Mouse (Mus musculus) limb, embryonic 11.5 days (tissue): ENCODE measurements at regions not wholly inside any gene's neighbourhood (a gene's known extent, or its start where the extent isn't known, plus 50 kb on each side); places are given as distances from the start of the nearest gene placed in this dataset. TPM values are rescaled to one million over a fixed set of nuclear protein-coding genes. Genes with fewer than 3 reads are reported as not detected.

ENCODE experiments used
- ATAC-seq: fragments of 200-750 bp; cut with Nextera tagmentation; 2 replicates; pipeline ENCODE4 v1.8.0; 2017; ENCODE audit warnings: low read depth; ENCODE audit not compliant: insufficient number of reproducible peaks, low FRiP score, low TSS enrichment
- DNase-seq: peaks from one replicate; pipeline ENCODE4 v3.0.0-alpha.2; 2015; ENCODE audit warnings: low spot score
- H3K27ac ChIP-seq: fragments of 300-500 bp; sonication (generic); replicated peaks from 2 replicates; pipeline ENCODE4 v1.5.1; 2014; ENCODE audit warnings: low read depth, mild to moderate bottlenecking, low read length
- H3K27me3 ChIP-seq: fragments of 300-500 bp; sonication (generic); 2 replicates; pipeline ENCODE4 v1.6.1; 2014; ENCODE audit warnings: mild to moderate bottlenecking, low read length, mixed read lengths; ENCODE audit not compliant: control insufficient read depth, insufficient read depth
- H3K36me3 ChIP-seq: fragments of 300-500 bp; sonication (generic); 2 replicates; pipeline ENCODE4 v1.6.1; 2014; ENCODE audit warnings: mild to moderate bottlenecking, low read length, moderate library complexity, mixed read lengths; ENCODE audit not compliant: control insufficient read depth, insufficient read depth
- H3K4me1 ChIP-seq: fragments of 300-500 bp; sonication (generic); 2 replicates; pipeline ENCODE4 v1.6.1; 2014; ENCODE audit warnings: low read length, mixed read lengths; ENCODE audit not compliant: control insufficient read depth, insufficient read depth
- H3K4me2 ChIP-seq: fragments of 300-500 bp; sonication (generic); 2 replicates; pipeline ENCODE4 v1.6.1; 2014; ENCODE audit warnings: low read depth, mild to moderate bottlenecking, moderate library complexity; ENCODE audit not compliant: severe bottlenecking
- H3K4me3 ChIP-seq: fragments of 300-500 bp; sonication (generic); 2 replicates; pipeline ENCODE4 v1.5.1; 2014; ENCODE audit warnings: low read depth, low read length
- H3K9ac ChIP-seq: fragments of 300-500 bp; sonication (generic); 2 replicates; pipeline ENCODE4 v1.6.1; 2014; ENCODE audit warnings: mild to moderate bottlenecking, low read length
- H3K9me3 ChIP-seq: fragments of 300-500 bp; sonication (generic); 2 replicates; pipeline ENCODE4 v1.6.1; 2016; ENCODE audit warnings: low read length; ENCODE audit not compliant: control insufficient read depth
- WGBS: fragments of 180-500 bp; shearing (Covaris S2); extraction: QIAGEN DNeasy Blood & Tissue Kit; methylation state at CpG from one replicate; pipeline ENCODE4 v1.1.7; 2014; 5-methylcytosine and 5-hydroxymethylcytosine counted together
- microRNA-seq: library from miRNA; unstranded; fragments of <30 nt; microRNA quantifications from one replicate; pipeline ENCODE4, GENCODE M21; 2016

- no peaks in the 10 kb centered on the region; the same call in 1 of the 2 replicates for H3K9me3 ChIP-seq
- H3K4me2 ChIP-seq: no peak overlapping the region
- no peak for ATAC-seq
- H3K36me3 ChIP-seq: no peaks in the 10 kb centered on the region
- no peak overlapping the region for H3K4me3 ChIP-seq
- H3K27me3 ChIP-seq: no peaks in the 10 kb centered on the region
- WGBS: 79% methylated on average over 7 of the region's 7 CpGs
- no peak for DNase-seq
- no peaks in the 10 kb centered on the region for H3K4me1 ChIP-seq
- H3K9ac ChIP-seq: no peak overlapping the region
- no peak overlapping the region for H3K27ac ChIP-seq
Measured at GRCm38 (mm10) chr17:45187402-45187801, 246.1 kb downstream of the Cdc5l start.

- H3K36me3 ChIP-seq: no peaks in the 10 kb centered on the region
- WGBS: 58% methylated on average over 4 of the region's 4 CpGs
- ATAC-seq (no peak), DNase-seq (no peak)
- no peaks in the 10 kb centered on the region for H3K27me3 ChIP-seq
- H3K27ac ChIP-seq: no peak overlapping the region
- no peak overlapping the region for H3K9ac ChIP-seq
- no peak overlapping the region for H3K4me2 ChIP-seq
- H3K9me3 ChIP-seq: no peaks in the 10 kb centered on the region
- no peak overlapping the region for H3K4me3 ChIP-seq
- H3K4me1 ChIP-seq: no peaks in the 10 kb centered on the region
Measured at GRCm38 (mm10) chr17:45176340-45176739, 257.2 kb downstream of the Cdc5l start.

GRCm38 (mm10) chr17:45169257-45169994, 264.1 kb downstream of the Cdc5l start:
- H3K4me1 ChIP-seq: no peaks in the 10 kb centered on the region; the same call in 1 of the 2 replicates
- peak; percentile 39; the same call in 1 of the 2 replicates for ATAC-seq
- no peak overlapping the region for H3K27ac ChIP-seq
- H3K9ac ChIP-seq: no peak overlapping the region
- no peak overlapping the region for H3K4me3 ChIP-seq
- 64% methylated on average over 10 of the region's 10 CpGs for WGBS
- no peak for DNase-seq
- no peaks in the 10 kb centered on the region for H3K9me3 ChIP-seq
- H3K27me3 ChIP-seq: no peaks in the 10 kb centered on the region
- H3K4me2 ChIP-seq: no peak overlapping the region
- H3K36me3 ChIP-seq: no peaks in the 10 kb centered on the region

Small RNA genes in the stretch of these regions (microRNA-seq; reads per million reads assigned to microRNA genes)
- not detected for gene Gm24979
